8 mouse cellular contexts compared by ENCODE assay signal in genomic region chr19:59260718-59261442, GRCm38 (mm10). TPM values are rescaled to one million over a fixed set of nuclear protein-coding genes. Genes with fewer than 3 reads are reported as not detected.
DNase-seq lines count a peak whose midpoint lies in the region; ATAC-seq and TF ChIP-seq lines count a peak whose summit lies in the region.

Gene Slc18a2, plus strand, starts transcription at chr19:59260896.

- H3K9me3 ChIP-seq in lung, postnatal 0 days (ENCODE audit: low read length) = no peaks in the 10 kb centered on the region
- H3K9me3 ChIP-seq in hindbrain, embryonic 13.5 days = peaks cover 10% of the 10 kb centered on the region

- peak within 1 kb of the TSS; percentile 54 for H3K4me2 ChIP-seq in lung, postnatal 0 days (replicated peaks; ENCODE audit: low read depth, low read length)
- peak within 1 kb of the TSS; percentile 87 for H3K4me2 ChIP-seq in hindbrain, embryonic 13.5 days

- no peak for TF ChIP-seq CTCF in lung, postnatal 0 days (IDR thresholded peaks at IDR 0.05)

- no peak for DNase-seq in lung, postnatal 0 days (ENCODE audit: low spot score)
- DNase-seq in lung, postnatal 36 days = no peak
- DNase-seq in embryo, embryonic 11.5 days (ENCODE audit: low read depth, low spot score) = peak; percentile 37
- DNase-seq in thymus, postnatal 10 days (ENCODE audit: low spot score in 2 of 2) = peak; percentile 31 to 34
- DNase-seq in frontal cortex, postnatal 25 days (ENCODE audit: low spot score in 2 of 2) = no peak

- no peak for TF ChIP-seq EP300 in lung, postnatal 0 days (IDR thresholded peaks at IDR 0.05)

- peaks cover 11% of the 10 kb centered on the region; the same call in 1 of the 2 replicates for H3K27me3 ChIP-seq in lung, postnatal 0 days (replicated peaks; ENCODE audit: insufficient read depth, low read length)
- peaks cover 38% of the 10 kb centered on the region for H3K27me3 ChIP-seq in hindbrain, embryonic 13.5 days

- 2% methylated on average over 53 of the region's 55 CpGs for WGBS in lung, postnatal 0 days
- WGBS in hindbrain, embryonic 13.5 days = under 1% methylated on average over 52 of the region's 55 CpGs

- no peaks in the 10 kb centered on the region for H3K4me1 ChIP-seq in lung, postnatal 0 days (ENCODE audit: insufficient read depth, low read depth, low read length)
- H3K4me1 ChIP-seq in hindbrain, embryonic 13.5 days (replicated peaks) = peaks cover 24% of the 10 kb centered on the region

- H3K36me3 ChIP-seq in lung, postnatal 0 days (ENCODE audit: insufficient read depth, low read length) = no peaks in the 10 kb centered on the region
- no peaks in the 10 kb centered on the region for H3K36me3 ChIP-seq in hindbrain, embryonic 13.5 days

- no peak within 1 kb of the TSS for H3K27ac ChIP-seq in lung, postnatal 0 days (ENCODE audit: low read length)
- no peak within 1 kb of the TSS for H3K27ac ChIP-seq in hindbrain, embryonic 13.5 days

- peak within 1 kb of the TSS; percentile 28 for H3K4me3 ChIP-seq in lung, postnatal 0 days (ENCODE audit: low read depth, low read length)
- peak within 1 kb of the TSS; percentile 46 for H3K4me3 ChIP-seq in hindbrain, embryonic 13.5 days

- H3K9ac ChIP-seq in lung, postnatal 0 days (replicated peaks; ENCODE audit: low read depth) = no peak within 1 kb of the TSS
- peak within 1 kb of the TSS; percentile 70 for H3K9ac ChIP-seq in hindbrain, embryonic 13.5 days

- peak; percentile 49 for ATAC-seq in lung, postnatal 0 days
- peak; percentile 82 for ATAC-seq in hindbrain, embryonic 13.5 days (ENCODE audit: low FRiP score)
- peak; percentile 65 for ATAC-seq in megakaryocyte progenitor cell, adult 5-6 weeks (replicated peaks; ENCODE audit: poor library complexity)
- ATAC-seq in cerebellum, adult (ENCODE audit: insufficient number of reproducible peaks, low FRiP score, low TSS enrichment) = no peak

RNA-seq across cellular contexts. Expression of gene Slc18a2, which starts in this region (rescaled TPM):
- polyA plus RNA-seq in lung, postnatal 0 days (2015; fragmentation: Nextera tagmentation; extraction: Ambion mirVana) = 2.7 and 3.3 TPM in 2 replicates
- 15.1 and 16.3 TPM in 2 replicates for polyA plus RNA-seq in hindbrain, embryonic 13.5 days (2015; fragmentation: Nextera tagmentation; extraction: Ambion mirVana)
- total RNA-seq in megakaryocyte progenitor cell, adult 5-6 weeks (2015) = 4.6 and 9.5 TPM in 2 replicates
- total RNA-seq in megakaryocyte progenitor cell, adult 5-6 weeks (2017) = 2.2 and 3.8 TPM in 2 replicates

Comparison
In these comparisons a context has a peak if more than half of its experiments do, and no peak if none do; other contexts are left out.
1. DNase-seq: peak in embryo, embryonic 11.5 days (single experiment) and thymus, postnatal 10 days (2 of 2); none in lung, postnatal 0 days (single experiment), lung, postnatal 36 days (single experiment) and frontal cortex, postnatal 25 days (0 of 2).